Mouse (Mus musculus): ENCODE data around the gene Ammecr1.

The Ammecr1 gene

DNA sequence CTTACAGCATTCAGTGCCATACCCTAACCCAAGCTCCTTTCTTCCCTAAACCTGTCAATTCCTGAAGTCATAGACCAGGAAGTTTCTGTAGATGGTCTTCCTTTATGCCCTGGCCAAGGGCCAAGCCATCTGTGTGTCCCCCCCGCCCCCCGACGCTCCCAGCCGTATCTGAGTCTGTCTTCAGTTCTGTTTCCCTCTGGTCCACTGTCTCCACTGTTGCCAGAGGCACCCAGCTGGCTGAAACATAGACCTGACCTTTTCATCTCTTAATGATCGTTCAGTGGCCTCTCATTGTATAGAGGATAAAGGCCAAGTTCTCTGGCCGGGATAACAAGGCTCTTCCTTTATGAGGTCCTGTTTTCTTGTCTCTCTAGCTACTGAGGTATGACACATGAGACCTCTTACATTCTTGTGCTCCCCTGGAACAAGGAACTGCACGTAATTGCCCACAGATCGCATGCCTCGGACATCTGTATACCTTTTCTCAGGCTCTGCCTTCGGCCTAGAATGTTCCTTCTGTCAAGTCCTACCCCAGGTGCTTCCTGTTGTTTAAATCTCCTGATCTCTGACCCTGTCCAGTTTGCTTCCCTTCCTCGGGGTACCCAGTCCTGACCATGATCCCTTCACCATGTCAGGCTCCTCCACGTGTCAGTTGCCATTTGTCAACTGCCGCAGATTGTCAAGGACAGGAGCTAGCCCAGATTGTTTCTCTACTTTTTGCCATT, 138.2 kb downstream of the Ammecr1 start:
- peak; percentile 24 for DNase-seq (ENCODE audit: low spot score)

DNA sequence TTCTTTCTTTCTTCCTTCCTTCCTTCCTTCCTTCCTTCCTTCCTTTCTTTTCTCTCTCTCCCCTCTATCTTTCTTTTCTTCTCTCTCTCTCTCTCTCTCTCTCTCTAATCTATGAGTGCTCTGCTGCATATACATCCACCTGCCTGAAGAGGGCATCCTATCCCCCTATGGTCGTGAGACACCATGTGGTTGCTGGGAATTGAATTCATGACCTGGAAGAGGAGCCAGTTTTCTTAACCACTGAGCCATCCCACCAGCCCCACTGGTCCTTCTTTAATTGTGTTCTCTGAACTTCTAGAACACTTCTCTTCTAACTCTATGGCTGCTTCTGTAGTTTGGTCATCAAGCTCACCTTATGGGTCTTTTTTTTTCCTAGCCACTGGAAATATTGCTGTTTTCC, 138.9 kb downstream of the Ammecr1 start:
- DNase-seq (ENCODE audit: low spot score): no peak

DNA sequence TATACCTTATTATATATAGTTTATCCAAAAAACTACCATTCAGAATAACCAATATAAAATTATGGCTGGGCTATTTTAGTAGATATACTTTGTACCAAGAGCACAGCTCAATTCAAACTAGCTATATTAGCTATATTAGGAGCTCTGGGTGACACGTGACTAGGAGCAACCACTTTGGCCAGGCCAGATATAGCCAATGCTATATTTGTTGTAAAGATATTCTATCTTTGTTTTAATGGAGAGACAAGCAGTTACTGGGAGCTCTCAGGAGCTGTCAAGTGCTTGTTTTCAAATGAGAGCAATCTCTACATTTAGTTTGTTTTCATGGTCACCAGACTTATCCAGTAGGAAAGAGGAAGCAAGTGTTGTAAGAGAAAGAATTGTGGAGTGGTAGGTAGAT, 141.2 kb downstream of the Ammecr1 start:
- DNase-seq (ENCODE audit: low spot score): no peak

DNA sequence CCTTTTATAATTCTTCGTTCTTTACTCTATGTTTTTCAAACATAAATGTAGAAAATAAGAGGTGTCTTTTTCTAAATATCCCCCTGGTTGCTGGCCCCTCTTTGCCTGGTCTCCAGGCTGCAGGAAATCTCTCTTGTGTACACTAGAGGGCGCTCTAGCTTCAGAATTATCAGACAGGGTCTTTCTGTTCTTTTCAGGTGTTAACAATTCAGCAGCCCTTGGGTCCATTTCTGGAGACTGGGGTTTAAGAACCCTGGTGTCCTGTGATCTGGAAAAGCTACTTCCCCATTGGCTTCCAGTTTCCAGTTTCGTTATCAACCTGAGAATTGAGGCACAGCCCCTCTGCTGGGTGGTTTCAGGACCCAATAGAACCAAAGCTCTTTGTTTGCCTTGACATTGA, 144.7 kb downstream of the Ammecr1 start:
- peak; percentile 58 for DNase-seq (ENCODE audit: low spot score)

DNA sequence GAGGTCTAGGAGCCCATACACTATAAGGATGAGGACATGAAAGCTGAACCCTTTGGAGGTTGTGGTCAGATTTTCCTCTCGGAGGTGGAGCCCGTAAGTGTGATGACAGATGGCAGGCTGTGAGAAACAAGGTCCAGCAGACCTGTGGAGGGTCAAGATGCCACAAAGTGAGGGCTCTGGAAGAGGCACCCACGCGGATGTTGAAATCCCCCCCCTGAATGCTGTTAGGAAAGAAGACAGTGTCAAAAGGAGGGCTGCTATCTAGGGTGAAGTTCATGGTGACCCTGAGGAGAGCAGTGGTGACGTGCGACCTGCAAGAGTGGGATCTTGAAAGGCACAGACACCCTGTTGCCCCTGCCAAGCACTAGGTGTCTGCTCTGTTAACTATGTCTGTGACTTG, 145.3 kb downstream of the Ammecr1 start:
- no peak for DNase-seq (ENCODE audit: low spot score)

DNA sequence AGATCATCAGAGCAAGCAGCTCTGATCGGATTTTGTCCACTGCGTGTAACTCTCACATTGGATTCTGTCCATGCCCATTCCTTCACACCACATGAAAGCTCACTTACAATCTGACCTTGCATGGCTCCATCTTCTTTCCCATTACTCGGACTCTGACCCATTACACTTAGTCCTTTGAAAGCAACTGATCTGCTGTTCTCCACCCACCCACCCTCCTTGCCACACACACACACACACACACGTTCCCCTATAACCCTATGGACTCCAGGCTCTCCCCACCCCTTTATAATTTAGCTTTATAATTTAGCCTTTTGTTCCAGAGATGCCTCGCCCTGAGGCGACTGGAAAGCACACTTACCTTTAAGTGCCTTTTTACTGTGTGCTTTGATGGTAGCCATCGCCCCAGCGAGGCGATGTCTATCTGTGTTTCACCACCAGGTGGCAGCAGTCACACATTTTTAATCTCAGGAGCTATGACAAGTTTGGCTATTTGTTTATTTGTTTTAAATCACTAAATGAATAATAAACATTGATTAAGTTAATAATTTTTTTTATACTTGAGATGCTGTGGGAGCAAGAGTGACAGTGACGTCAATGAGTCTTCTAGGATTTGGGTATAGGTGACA, 148.4 kb downstream of the Ammecr1 start:
- DNase-seq (ENCODE audit: low spot score): peak; percentile 57

DNA sequence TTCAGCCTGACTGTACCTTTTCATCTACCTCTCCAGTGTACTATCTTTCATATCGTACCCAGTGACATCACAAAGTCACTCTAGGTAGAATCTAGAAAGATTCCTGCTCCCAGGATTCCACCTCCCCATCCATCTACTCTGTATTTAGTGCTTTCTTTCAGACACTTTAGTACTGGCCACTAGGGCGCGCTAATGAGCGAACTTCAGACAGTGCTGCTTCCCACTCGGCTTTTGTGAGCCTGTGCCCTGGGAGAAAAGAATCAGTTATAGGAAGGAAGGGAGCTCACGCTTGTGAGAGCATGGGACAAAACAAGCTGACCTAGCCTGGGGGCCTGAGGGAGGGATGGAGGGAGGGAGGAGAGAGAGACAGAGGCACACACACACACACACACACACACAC, 153.4 kb downstream of the Ammecr1 start:
- peak; percentile 68 for DNase-seq (ENCODE audit: low spot score)

DNA sequence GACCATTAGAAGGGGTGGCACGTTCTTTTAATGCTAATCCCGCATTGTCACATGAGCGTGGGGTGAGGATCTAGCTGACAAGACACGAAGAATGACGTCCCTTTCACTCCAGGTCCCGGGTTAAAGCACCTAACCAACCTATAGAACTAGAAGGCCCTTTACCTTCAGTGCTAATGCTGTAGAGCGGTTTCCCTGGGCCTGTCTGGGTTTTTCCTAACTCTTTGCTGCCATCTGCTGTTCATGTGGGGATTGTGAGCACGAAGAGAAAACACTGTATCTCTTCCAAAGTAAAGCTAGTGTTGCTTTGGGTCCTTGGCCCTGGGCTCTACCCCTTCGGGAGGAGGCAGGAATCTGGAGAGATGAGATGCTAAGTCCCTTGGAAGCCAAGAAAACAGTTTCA, 158.1 kb downstream of the Ammecr1 start:
- peak; percentile 71 for DNase-seq (ENCODE audit: low spot score)

DNA sequence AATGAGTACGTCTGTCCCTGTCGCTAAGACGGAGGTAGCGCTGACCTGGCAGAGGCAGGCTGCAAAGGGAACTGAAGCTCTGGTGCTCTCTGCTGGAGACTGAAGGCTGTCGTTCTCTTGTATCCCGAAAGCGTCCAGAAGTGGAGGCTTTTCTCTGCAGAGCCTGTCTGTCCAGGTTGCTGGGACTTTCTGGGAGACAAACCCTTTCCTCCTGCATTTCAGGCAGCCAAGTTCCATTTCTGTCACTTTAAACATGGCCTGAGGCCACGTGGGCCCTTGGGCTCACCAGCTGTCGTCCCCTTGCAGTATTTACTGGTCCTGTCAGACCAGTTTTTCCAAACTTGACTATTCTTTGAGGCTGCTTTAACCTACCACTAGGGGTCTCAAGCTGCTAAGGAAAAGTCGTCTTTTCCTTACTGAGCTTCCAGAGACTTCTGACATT, 159.9 kb downstream of the Ammecr1 start:
- DNase-seq (ENCODE audit: low spot score): peak; percentile 41

DNA sequence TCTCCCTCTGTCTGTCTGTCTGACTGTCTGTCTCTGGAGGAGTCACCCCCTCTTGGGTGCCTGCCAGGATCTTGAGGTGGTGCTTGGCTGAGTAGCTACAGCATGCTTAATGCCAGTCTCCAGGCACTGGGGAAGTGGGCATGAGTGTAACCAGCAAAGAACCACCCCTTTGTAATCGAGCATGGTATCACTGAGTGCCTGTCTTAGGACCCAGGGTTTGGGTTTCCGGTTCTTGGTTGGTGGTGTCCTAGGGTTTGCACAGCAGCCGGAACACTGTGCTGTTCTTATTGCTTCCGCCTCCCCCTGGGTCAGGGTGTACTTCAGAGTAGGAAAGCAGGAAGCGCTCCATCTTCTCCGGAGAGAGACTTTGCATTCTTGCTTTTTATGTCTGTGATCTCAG, 160.4 kb downstream of the Ammecr1 start:
- DNase-seq (ENCODE audit: low spot score): no peak

DNA sequence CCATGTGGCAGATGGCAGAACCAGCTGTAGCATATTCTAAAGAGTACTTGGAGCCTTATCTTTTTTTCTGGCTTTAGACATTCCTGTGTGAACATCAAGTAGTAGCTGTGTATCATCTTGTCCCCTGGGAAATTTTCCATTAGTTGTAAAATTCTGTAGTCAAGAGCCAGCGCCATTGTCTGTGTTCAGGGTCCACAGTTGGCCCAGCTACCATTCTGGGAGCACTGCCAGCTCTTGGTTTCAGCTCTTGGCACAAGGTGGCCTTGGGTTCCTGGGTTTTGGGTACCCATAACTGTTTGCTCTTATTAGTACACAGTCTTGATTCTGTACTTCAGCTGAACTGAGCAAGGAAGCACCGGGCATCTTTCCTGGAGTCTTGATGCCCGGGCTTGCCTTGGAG, 161.9 kb downstream of the Ammecr1 start:
- DNase-seq (ENCODE audit: low spot score): no peak

Data from embryo, embryonic 10.5 days (tissue).